In genomic region chr4:46451758-46452480, GRCm38 (mm10) we compare ENCODE assay signal across 8 mouse cellular contexts. TPM values are rescaled to one million over a fixed set of nuclear protein-coding genes. Genes with fewer than 3 reads are reported as not detected.
DNase-seq lines count a peak whose midpoint lies in the region; ATAC-seq and TF ChIP-seq lines count a peak whose summit lies in the region.

No protein-coding gene starts in this region.

- H3K4me2 ChIP-seq in forebrain, postnatal 0 days (ENCODE audit: low read depth): peak overlapping the region; percentile 88
- H3K4me2 ChIP-seq in lung, embryonic 14.5 days: peak overlapping the region; percentile 70

- TF ChIP-seq CTCF in E14TG2a.4 (conservative IDR thresholded peaks at IDR 0.05; ENCODE audit: low read length): no peak
- TF ChIP-seq CTCF in forebrain, postnatal 0 days (IDR thresholded peaks at IDR 0.05; ENCODE audit: low read depth): no peak
- no peak for TF ChIP-seq CTCF in lung, embryonic 14.5 days (IDR thresholded peaks at IDR 0.05; ENCODE audit: low read depth)
- no peak for TF ChIP-seq CTCF in thymus, adult 2 months (IDR thresholded peaks at IDR 0.05; ENCODE audit: borderline replicate concordance, control insufficient read depth, extremely low read depth, insufficient read depth, low read length, poor library complexity)

- DNase-seq in cerebellum, adult 11 months: peak; percentile 72
- peak; percentile 85 for DNase-seq in forebrain, postnatal 0 days
- DNase-seq in heart, postnatal 36 days: peak; percentile 74 to 88
- DNase-seq in layer of hippocampus, adult 8-10 months (ENCODE audit: low spot score in 2 of 2): peak; percentile 21 to 60
- peak; percentile 89 for DNase-seq in lung, embryonic 14.5 days
- DNase-seq in ovary, postnatal 10 days (ENCODE audit: low spot score): peak; percentile 65
- peak; percentile 72 for DNase-seq in thymus, adult 2 months

- peak; percentile 61 for ATAC-seq in forebrain, postnatal 0 days
- peak; percentile 22 for ATAC-seq in lung, embryonic 14.5 days (ENCODE audit: insufficient read depth)

- peaks cover 32% of the 10 kb centered on the region for H3K36me3 ChIP-seq in E14TG2a.4 (ENCODE audit: insufficient read depth, low read length)
- H3K36me3 ChIP-seq in forebrain, postnatal 0 days (ENCODE audit: insufficient read depth): no peaks in the 10 kb centered on the region
- 0 out of 2 replicates have a peak, but pooled peaks cover 2% of the 10 kb centered on the region for H3K36me3 ChIP-seq in lung, embryonic 14.5 days (ENCODE audit: insufficient read depth)
- no peaks in the 10 kb centered on the region; the same call in 1 of the 2 replicates for H3K36me3 ChIP-seq in thymus, adult 2 months (ENCODE audit: control insufficient read depth, insufficient read depth, low read length)

- intact Hi-C loops in heart, postnatal 36 days (cut with DNase I): loop anchor here (2.0 to 5.0 kb wide), 3 partner anchors 33 to 250 kb away; no protein-coding TSS in a partner anchor

- no peaks in the 10 kb centered on the region for H3K27me3 ChIP-seq in E14TG2a.4 (ENCODE audit: insufficient read depth, low read length)
- H3K27me3 ChIP-seq in forebrain, postnatal 0 days (ENCODE audit: insufficient read depth, low read length): no peaks in the 10 kb centered on the region
- no peaks in the 10 kb centered on the region for H3K27me3 ChIP-seq in lung, embryonic 14.5 days (ENCODE audit: insufficient read depth, low read length)
- H3K27me3 ChIP-seq in thymus, adult 2 months (ENCODE audit: control insufficient read depth, insufficient read depth, low read length): no peaks in the 10 kb centered on the region

- H3K27ac ChIP-seq in forebrain, postnatal 0 days (ENCODE audit: low read depth, low read length): peak overlapping the region; percentile 98
- H3K27ac ChIP-seq in lung, embryonic 14.5 days (ENCODE audit: low read depth): peak overlapping the region; percentile 100
- H3K27ac ChIP-seq in thymus, adult 2 months (ENCODE audit: control insufficient read depth, insufficient read depth, low read length): peak overlapping the region; percentile 91

- H3K4me1 ChIP-seq in E14TG2a.4 (replicated peaks; ENCODE audit: low read depth, low read length): peaks cover 59% of the 10 kb centered on the region
- peaks cover 21% of the 10 kb centered on the region for H3K4me1 ChIP-seq in forebrain, postnatal 0 days (ENCODE audit: insufficient read depth)
- H3K4me1 ChIP-seq in lung, embryonic 14.5 days (ENCODE audit: insufficient read depth): peaks cover 16% of the 10 kb centered on the region
- H3K4me1 ChIP-seq in thymus, adult 2 months (replicated peaks; ENCODE audit: control insufficient read depth, insufficient read depth, low read length): peaks cover 43% of the 10 kb centered on the region

- no peaks in the 10 kb centered on the region for H3K9me3 ChIP-seq in E14TG2a.4 (ENCODE audit: low read length)
- H3K9me3 ChIP-seq in forebrain, postnatal 0 days (ENCODE audit: low read length): no peaks in the 10 kb centered on the region
- no peaks in the 10 kb centered on the region for H3K9me3 ChIP-seq in lung, embryonic 14.5 days (ENCODE audit: low read depth, low read length)

- WGBS in forebrain, postnatal 0 days: 3% methylated on average over 63 of the region's 111 CpGs
- under 1% methylated on average over 95 of the region's 111 CpGs for WGBS in lung, embryonic 14.5 days
- WGBS in thymus, adult 2 months: under 1% methylated on average over 106 of the region's 111 CpGs

- H3K4me3 ChIP-seq in E14TG2a.4 (replicated peaks; ENCODE audit: low read length): peak overlapping the region; percentile 91
- peak overlapping the region; percentile 74 for H3K4me3 ChIP-seq in forebrain, postnatal 0 days (ENCODE audit: low read depth, low read length)
- H3K4me3 ChIP-seq in lung, embryonic 14.5 days (ENCODE audit: low read depth, low read length): peak overlapping the region; percentile 90
- H3K4me3 ChIP-seq in thymus, adult 2 months (ENCODE audit: control insufficient read depth, insufficient read depth, low read length): peak overlapping the region; percentile 100

- TF ChIP-seq POLR2A in thymus, adult 2 months (IDR thresholded peaks at IDR 0.05; ENCODE audit: control insufficient read depth, extremely low read depth, insufficient read depth, low read length, poor library complexity): 0 out of 2 replicates have a peak, but pooled peaks have one; percentile 23

- peak overlapping the region; percentile 89 for H3K9ac ChIP-seq in forebrain, postnatal 0 days
- peak overlapping the region; percentile 100 for H3K9ac ChIP-seq in lung, embryonic 14.5 days

RNA-seq across cellular contexts. Expression of gene Anp32b, which starts 1.2 kb away (rescaled TPM):
- 3.4 and 4.7 TPM in 2 replicates for total RNA-seq in forebrain, postnatal 0 days (2014; rRNA removed)
- 60.2 and 65.9 TPM in 2 replicates for polyA plus RNA-seq in forebrain, postnatal 0 days (2015; fragmentation: Nextera tagmentation; extraction: Ambion mirVana)
- 10 to 100 TPM; 56.6 to 60.9 TPM for total RNA-seq in heart, postnatal 36 days (2021)
- total RNA-seq in layer of hippocampus, adult 8-10 months (2022): 10 to 100 TPM; 52.4 to 66.0 (median 59.8) TPM
- polyA plus RNA-seq in lung, embryonic 14.5 days (2014; fragmentation: Nextera tagmentation; extraction: Ambion mirVana): 315 and 330 TPM in 2 replicates
- 52.6 and 126 TPM in 2 replicates for polyA plus RNA-seq in thymus, adult 2 months (2012; rRNA removed)

RNA-seq across cellular contexts. Expression of gene Nans, which starts 37.1 kb away (rescaled TPM):
- total RNA-seq in forebrain, postnatal 0 days (2014; rRNA removed): 87.1 and 89.3 TPM in 2 replicates
- polyA plus RNA-seq in forebrain, postnatal 0 days (2015; fragmentation: Nextera tagmentation; extraction: Ambion mirVana): 69.8 and 70.2 TPM in 2 replicates
- 10 to 100 TPM; 15.4 to 17.0 TPM for total RNA-seq in heart, postnatal 36 days (2021)
- 10 to 100 TPM; 15.5 to 19.7 (median 16.6) TPM for total RNA-seq in layer of hippocampus, adult 8-10 months (2022)
- polyA plus RNA-seq in lung, embryonic 14.5 days (2014; fragmentation: Nextera tagmentation; extraction: Ambion mirVana): 75.8 and 77.9 TPM in 2 replicates
- 52.3 and 53.4 TPM in 2 replicates for polyA plus RNA-seq in thymus, adult 2 months (2012; rRNA removed)

RNA-seq across cellular contexts. Expression of gene Hemgn, which starts 38.6 kb away (rescaled TPM):
- total RNA-seq in forebrain, postnatal 0 days (2014; rRNA removed): not detected in 2 replicates
- polyA plus RNA-seq in forebrain, postnatal 0 days (2015; fragmentation: Nextera tagmentation; extraction: Ambion mirVana): not detected in 2 replicates
- under 1 TPM in 1 of 2 experiments, not detected in 1; 0.19 TPM for total RNA-seq in heart, postnatal 36 days (2021)
- total RNA-seq in layer of hippocampus, adult 8-10 months (2022): not detected
- 0.55 and 0.74 TPM in 2 replicates for polyA plus RNA-seq in lung, embryonic 14.5 days (2014; fragmentation: Nextera tagmentation; extraction: Ambion mirVana)
- polyA plus RNA-seq in thymus, adult 2 months (2012; rRNA removed): 0.93 and 1.3 TPM in 2 replicates

Comparison
In these comparisons a context has a peak if more than half of its experiments do, and no peak if none do; other contexts are left out.
1. Peak in every context shown above with its lines: DNase-seq, ATAC-seq, H3K4me3 ChIP-seq and H3K27ac ChIP-seq.